Mouse (Mus musculus): ENCODE data around the gene AL731706.1. TPM values are rescaled to one million over a fixed set of nuclear protein-coding genes. Genes with fewer than 3 reads are reported as not detected.

AL731706.1 gene
- polyA plus RNA-seq, 1 experiment, result 8.0 TPM

DNA sequence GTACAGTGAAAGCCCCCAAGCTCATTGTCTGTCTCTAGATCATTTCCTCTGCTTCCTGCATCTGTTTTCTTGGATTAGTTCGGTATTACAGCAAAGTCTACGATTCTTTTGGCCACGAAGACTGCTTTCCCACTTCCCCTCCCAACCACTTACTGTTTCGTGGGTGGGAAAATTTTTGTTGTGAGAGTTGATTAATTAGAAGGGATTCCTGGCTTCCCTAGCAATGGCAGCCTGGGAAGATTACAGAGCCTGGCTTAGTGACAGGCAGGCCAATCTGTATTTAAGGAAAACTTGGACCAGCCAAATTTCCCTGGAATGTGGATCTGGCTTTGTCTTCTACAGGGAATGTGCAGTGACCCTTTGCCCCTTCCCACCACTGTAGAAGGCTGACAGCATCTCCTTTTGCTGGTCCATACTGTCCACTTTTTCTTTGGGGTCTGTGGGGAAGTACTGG, 20.8 kb upstream of the AL731706.1 start:
- Histone ChIP-seq H3K4me3 (ENCODE audit: insufficient read depth, low read length) (no peak overlapping the region), H3K4me1 (ENCODE audit: control insufficient read depth, insufficient read depth, low read length) (peaks cover 33% of the 10 kb centered on the region), H3K27ac (ENCODE audit: insufficient read depth, low read depth, low read length) (no peak overlapping the region)
- TF ChIP-seq CTCF (IDR thresholded peaks at IDR 0.05; ENCODE audit: low read depth, low read length), result no peak
- no peak for TF ChIP-seq POLR2A (IDR thresholded peaks at IDR 0.05; ENCODE audit: borderline replicate concordance, low read depth, low read length)

DNA sequence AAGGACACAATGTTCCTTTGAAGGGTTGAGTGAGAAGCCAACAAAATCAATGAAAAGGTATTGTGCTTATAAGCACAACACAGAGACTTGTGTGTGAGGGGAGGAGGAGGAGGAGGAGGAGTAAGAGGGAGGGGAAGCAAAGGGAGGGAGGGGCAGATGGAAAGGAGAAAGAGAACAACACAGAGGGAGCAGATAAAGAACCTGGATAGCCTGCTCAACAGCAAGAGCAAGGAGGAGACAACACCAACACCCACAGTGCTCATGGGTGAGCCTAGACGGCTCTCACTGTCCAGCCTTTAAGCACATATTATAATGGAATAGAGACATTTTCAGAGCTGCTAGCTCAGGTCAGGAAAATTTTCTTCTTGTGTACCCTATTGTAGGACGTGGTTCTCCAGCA, 18.1 kb upstream of the AL731706.1 start:
- H3K27ac ChIP-seq (ENCODE audit: insufficient read depth, low read depth, low read length), result no peak overlapping the region
- TF ChIP-seq POLR2A (IDR thresholded peaks at IDR 0.05; ENCODE audit: borderline replicate concordance, low read depth, low read length), result no peak
- TF ChIP-seq CTCF (IDR thresholded peaks at IDR 0.05; ENCODE audit: low read depth, low read length), result no peak
- peaks cover 16% of the 10 kb centered on the region for H3K4me1 ChIP-seq (ENCODE audit: control insufficient read depth, insufficient read depth, low read length)
- no peak overlapping the region for H3K4me3 ChIP-seq (ENCODE audit: insufficient read depth, low read length)

- TF ChIP-seq POLR2A (IDR thresholded peaks at IDR 0.05; ENCODE audit: borderline replicate concordance, low read depth, low read length), result no peak
- no peak for TF ChIP-seq CTCF (IDR thresholded peaks at IDR 0.05; ENCODE audit: low read depth, low read length)
- no peak overlapping the region for H3K27ac ChIP-seq (ENCODE audit: insufficient read depth, low read depth, low read length)
- peaks cover 19% of the 10 kb centered on the region for H3K4me1 ChIP-seq (ENCODE audit: control insufficient read depth, insufficient read depth, low read length)
- no peak overlapping the region for H3K4me3 ChIP-seq (ENCODE audit: insufficient read depth, low read length)
Measured at GRCm38 (mm10) chr2:136908596-136908995, 17.4 kb upstream of the AL731706.1 start.

- TF ChIP-seq POLR2A (IDR thresholded peaks at IDR 0.05; ENCODE audit: borderline replicate concordance, low read depth, low read length), result no peak
- no peak for TF ChIP-seq CTCF (IDR thresholded peaks at IDR 0.05; ENCODE audit: low read depth, low read length)
- Histone ChIP-seq H3K4me1 (ENCODE audit: control insufficient read depth, insufficient read depth, low read length) (peaks cover 9% of the 10 kb centered on the region), H3K4me3 (ENCODE audit: insufficient read depth, low read length) (no peak overlapping the region), H3K27ac (ENCODE audit: insufficient read depth, low read depth, low read length) (no peak overlapping the region)
Measured at GRCm38 (mm10) chr2:136896131-136896530, 4.9 kb upstream of the AL731706.1 start.

DNA sequence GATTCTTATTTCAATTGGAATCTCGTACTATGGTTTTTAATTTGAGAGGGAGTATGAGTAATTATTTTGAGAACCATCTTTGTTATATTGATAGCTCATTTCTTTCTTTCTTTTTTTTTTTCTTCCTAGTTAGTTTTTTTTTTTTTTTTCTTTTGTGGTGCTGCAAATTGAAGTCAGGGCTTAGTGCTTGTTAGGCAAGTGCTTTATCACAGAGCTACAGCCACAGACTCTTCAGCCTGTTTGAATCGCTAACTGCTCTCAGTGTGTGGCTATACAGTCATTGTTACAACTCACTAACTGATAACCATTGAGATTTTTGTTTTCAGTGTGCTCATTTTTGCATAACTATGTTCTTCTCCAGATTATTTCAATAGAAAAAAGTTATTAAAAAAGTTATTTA, 3.3 kb upstream of the AL731706.1 start:
- Histone ChIP-seq H3K4me1 (ENCODE audit: control insufficient read depth, insufficient read depth, low read length) (peaks cover 11% of the 10 kb centered on the region), H3K27ac (ENCODE audit: insufficient read depth, low read depth, low read length) (no peak overlapping the region), H3K4me3 (ENCODE audit: insufficient read depth, low read length) (no peak overlapping the region)
- no peak for TF ChIP-seq CTCF (IDR thresholded peaks at IDR 0.05; ENCODE audit: low read depth, low read length)

DNA sequence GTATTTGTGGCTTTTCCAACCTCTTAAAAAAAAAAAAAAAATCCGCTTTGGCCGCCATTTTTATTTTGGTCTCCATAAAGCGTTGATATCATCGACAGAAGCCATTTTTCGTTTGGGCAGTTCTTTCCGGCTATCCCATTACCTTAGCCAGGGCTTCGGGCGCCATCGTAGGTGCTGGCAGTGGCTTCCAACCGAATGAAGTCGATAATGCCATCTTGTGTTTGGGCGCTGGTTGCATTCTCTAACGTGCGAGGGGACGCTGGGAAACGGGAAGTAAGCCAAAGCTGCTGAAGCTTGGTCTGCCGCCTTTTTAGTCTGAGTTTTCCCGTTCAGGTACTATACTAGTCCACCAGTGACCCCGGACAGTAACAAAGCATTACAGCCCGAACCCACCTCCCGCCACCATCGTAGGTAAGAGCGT, 772 bp upstream of the AL731706.1 start:
- peak overlapping the region; percentile 79 for H3K4me3 ChIP-seq (ENCODE audit: insufficient read depth, low read length)
- TF ChIP-seq CTCF (IDR thresholded peaks at IDR 0.05; ENCODE audit: low read depth, low read length) (no peak), POLR2A (IDR thresholded peaks at IDR 0.05; ENCODE audit: borderline replicate concordance, low read depth, low read length) (no peak)
- H3K27ac ChIP-seq (ENCODE audit: insufficient read depth, low read depth, low read length), result peak overlapping the region; percentile 64
- H3K4me1 ChIP-seq (ENCODE audit: control insufficient read depth, insufficient read depth, low read length), result peaks cover 16% of the 10 kb centered on the region

- Histone ChIP-seq H3K27ac (ENCODE audit: insufficient read depth, low read depth, low read length) (peak overlapping the region; percentile 93), H3K4me3 (ENCODE audit: insufficient read depth, low read length) (peak overlapping the region; percentile 93), H3K4me1 (ENCODE audit: control insufficient read depth, insufficient read depth, low read length) (peaks cover 12% of the 10 kb centered on the region; the same call in 1 of the 2 replicates)
Measured at GRCm38 (mm10) chr2:136890716-136891067, 497 bp downstream of the AL731706.1 start.

DNA sequence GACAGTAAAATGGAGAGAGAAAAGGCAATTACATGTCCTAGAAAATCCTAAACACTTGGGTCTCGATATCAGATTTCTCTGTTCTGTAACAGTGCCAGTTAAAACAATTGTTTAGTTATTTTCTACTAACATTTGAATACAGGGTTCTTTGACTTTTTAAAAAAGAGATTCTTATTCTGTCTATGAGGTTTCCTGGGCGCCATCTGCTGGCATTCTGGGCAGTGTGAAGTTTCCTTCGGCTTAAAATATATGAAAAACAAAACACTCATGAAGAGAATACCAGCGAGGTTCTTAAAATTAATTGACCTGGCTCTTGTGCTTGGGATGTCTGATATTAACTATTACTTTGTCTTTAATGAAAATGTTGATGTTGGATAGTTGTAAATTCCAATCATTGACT, 4.3 kb downstream of the AL731706.1 start:
- peaks cover 7% of the 10 kb centered on the region; the same call in 1 of the 2 replicates for H3K4me1 ChIP-seq (ENCODE audit: control insufficient read depth, insufficient read depth, low read length)
- no peak for TF ChIP-seq CTCF (IDR thresholded peaks at IDR 0.05; ENCODE audit: low read depth, low read length)
- no peak for TF ChIP-seq POLR2A (IDR thresholded peaks at IDR 0.05; ENCODE audit: borderline replicate concordance, low read depth, low read length)
- no peak overlapping the region for H3K4me3 ChIP-seq (ENCODE audit: insufficient read depth, low read length)
- H3K27ac ChIP-seq (ENCODE audit: insufficient read depth, low read depth, low read length), result no peak overlapping the region

DNA sequence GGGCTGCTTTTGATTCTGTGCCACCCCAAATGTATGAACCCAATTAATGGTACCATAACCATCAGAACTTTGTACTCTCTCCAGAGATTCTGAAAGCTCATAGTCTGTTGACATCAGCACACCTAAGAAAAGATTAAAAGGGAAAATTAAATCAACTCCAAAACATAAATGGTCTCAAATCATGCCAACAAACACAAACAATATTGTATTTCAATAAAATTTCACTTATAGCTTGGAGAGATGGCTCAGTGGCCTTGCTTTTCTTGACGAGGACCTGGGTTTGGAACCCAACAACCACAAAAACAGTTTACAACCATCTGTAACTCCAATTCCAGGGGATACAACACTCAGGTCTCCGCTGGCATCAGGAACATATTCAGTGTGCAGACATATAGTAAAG, 5.6 kb downstream of the AL731706.1 start, which contains the start of gene AL731706.2:
AL731706.2 (minus strand) TSS at position 101 of the 400 bp plus-strand sequence.
- H3K4me3 ChIP-seq (ENCODE audit: insufficient read depth, low read length), result no peak within 1 kb of the TSS
- peaks cover 7% of the 10 kb centered on the region; the same call in 1 of the 2 replicates for H3K4me1 ChIP-seq (ENCODE audit: control insufficient read depth, insufficient read depth, low read length)
- TF ChIP-seq CTCF (IDR thresholded peaks at IDR 0.05; ENCODE audit: low read depth, low read length) (no peak), POLR2A (IDR thresholded peaks at IDR 0.05; ENCODE audit: borderline replicate concordance, low read depth, low read length) (no peak)
- no peak within 1 kb of the TSS for H3K27ac ChIP-seq (ENCODE audit: insufficient read depth, low read depth, low read length)

GRCm38 (mm10) chr2:136854543-136855388, 36.4 kb downstream of the AL731706.1 start:
- Histone ChIP-seq H3K27ac (ENCODE audit: insufficient read depth, low read depth, low read length) (no peak overlapping the region), H3K4me1 (ENCODE audit: control insufficient read depth, insufficient read depth, low read length) (no peaks in the 10 kb centered on the region), H3K4me3 (ENCODE audit: insufficient read depth, low read length) (no peak overlapping the region)
- TF ChIP-seq POLR2A (IDR thresholded peaks at IDR 0.05; ENCODE audit: borderline replicate concordance, low read depth, low read length) (no peak), CTCF (IDR thresholded peaks at IDR 0.05; ENCODE audit: low read depth, low read length) (no peak)
